Mouse (Mus musculus) heart, adult 2 months (tissue): ENCODE results near the gene Tmem53.

Source experiments
- CTCF ChIP-seq: fragments of 200-600 bp; IDR thresholded peaks from 2 replicates; pipeline ENCODE4 v1.8.1; 2022; ENCODE audit warnings: antibody characterized with exemption, mild to moderate bottlenecking, moderate library complexity
- EP300 ChIP-seq: fragments of 200-500 bp; IDR thresholded peaks from 2 replicates; pipeline ENCODE4 v1.6.1; 2011; ENCODE audit warnings: low read depth, low read length, control low read depth; ENCODE audit not compliant: insufficient read depth
- POLR2A ChIP-seq: fragments of 200-500 bp; IDR thresholded peaks from 2 replicates; pipeline ENCODE4 v1.6.1; 2011; ENCODE audit warnings: mild to moderate bottlenecking, low read depth, low read length, control low read depth; ENCODE audit not compliant: insufficient read depth

DNA sequence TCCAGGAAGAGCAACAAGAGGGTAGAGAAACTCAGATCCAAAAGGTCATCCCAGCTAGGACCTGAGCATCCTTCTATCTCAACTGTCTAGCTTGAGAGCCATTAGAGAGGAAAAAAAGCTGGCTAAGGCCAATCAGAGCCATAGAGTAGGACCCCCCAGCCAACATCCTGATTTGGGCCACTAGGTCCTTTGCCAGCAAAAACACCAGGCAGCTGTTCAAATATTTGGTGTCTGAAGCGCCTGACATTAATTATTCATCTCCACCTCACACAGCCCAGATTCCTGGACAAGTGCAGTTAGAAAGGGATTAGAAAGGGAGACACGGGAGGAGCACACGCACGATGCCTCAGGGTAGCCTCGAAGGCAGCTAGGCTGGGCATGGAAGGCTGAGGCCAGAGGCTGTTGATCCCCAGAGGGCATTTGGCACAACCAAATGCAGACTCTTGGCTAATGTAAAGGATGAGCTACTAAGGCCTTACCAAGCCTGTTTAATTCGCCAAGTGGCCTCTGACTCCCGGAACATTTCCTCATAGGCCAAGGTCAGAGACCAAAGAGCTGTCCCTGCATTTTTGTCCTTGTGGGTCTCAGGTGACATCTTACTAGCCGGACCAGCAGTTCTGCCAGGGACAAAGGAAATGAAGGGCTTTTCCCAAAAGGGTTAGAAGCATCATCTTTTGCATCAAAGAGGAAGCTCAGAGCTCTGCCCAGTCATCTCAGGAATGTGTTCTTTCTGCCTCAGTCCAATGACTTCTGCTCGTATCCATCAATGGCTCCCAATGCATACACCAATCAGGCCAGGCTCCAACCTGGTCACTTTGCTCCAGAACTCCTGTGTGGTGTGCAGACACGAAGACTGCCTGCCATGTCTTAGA is 26.9 kb downstream of the Tmem53 start:
- TF ChIP-seq POLR2A (no peak), CTCF (no peak), EP300 (no peak)
